Comparison of ENCODE assay signal across 8 mouse cellular contexts in the genomic region with DNA sequence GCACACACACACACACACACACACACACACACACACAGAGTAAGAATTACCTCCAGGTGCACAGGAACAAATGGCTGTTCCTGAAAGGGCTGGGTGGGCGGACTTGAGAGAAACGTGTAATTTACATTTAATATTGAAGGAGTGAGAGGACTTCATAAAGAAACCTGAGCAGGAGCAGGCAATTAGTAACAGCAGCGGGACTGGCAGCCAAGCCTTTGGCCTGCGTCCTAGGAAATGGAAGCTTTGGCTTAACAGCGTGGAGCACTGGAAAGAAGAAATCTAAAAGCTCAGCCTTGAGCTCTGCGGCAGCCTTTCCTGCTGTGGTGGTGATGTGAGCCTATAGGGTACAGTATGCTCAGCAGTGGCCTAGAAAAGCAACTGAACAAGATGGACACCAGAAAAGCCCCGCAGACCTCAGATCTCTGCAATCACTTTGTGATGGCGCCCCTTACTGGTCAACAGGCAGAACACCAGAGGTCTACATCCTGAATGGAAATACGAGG.
DNase-seq lines count a peak whose midpoint lies in the region; ATAC-seq and TF ChIP-seq lines count a peak whose summit lies in the region.

No protein-coding gene starts in this region.

- peak overlapping the region; percentile 65 for H3K4me3 ChIP-seq in cerebellum, adult 2 months (replicated peaks; ENCODE audit: insufficient read depth, low read depth, low read length)
- peak overlapping the region; percentile 23 for H3K4me3 ChIP-seq in forebrain, embryonic 15.5 days
- H3K4me3 ChIP-seq in lung, postnatal 0 days (ENCODE audit: low read depth, low read length), result no peak overlapping the region

- peak; percentile 90 for ATAC-seq in forebrain, embryonic 15.5 days (replicated peaks)
- ATAC-seq in lung, postnatal 0 days, result no peak
- no peak for ATAC-seq in erythroid progenitor cell, adult 5-6 weeks (replicated peaks; ENCODE audit: low FRiP score, poor library complexity, severe bottlenecking)

- no peak for TF ChIP-seq POLR2A in cerebellum, adult 2 months (IDR thresholded peaks at IDR 0.05; ENCODE audit: borderline replicate concordance, insufficient read depth, low read length)

- TF ChIP-seq EP300 in lung, postnatal 0 days (IDR thresholded peaks at IDR 0.05), result no peak

- no peaks in the 10 kb centered on the region; the same call in 1 of the 2 replicates for H3K27me3 ChIP-seq in cerebellum, adult 2 months (ENCODE audit: control insufficient read depth, insufficient read depth, low read length)
- H3K27me3 ChIP-seq in forebrain, embryonic 15.5 days, result peaks cover 5% of the 10 kb centered on the region; the same call in 1 of the 2 replicates
- no peaks in the 10 kb centered on the region for H3K27me3 ChIP-seq in lung, postnatal 0 days (replicated peaks; ENCODE audit: insufficient read depth, low read length)

- no peaks in the 10 kb centered on the region for H3K36me3 ChIP-seq in forebrain, embryonic 15.5 days
- H3K36me3 ChIP-seq in lung, postnatal 0 days (ENCODE audit: insufficient read depth, low read length), result no peaks in the 10 kb centered on the region

- H3K4me2 ChIP-seq in forebrain, embryonic 15.5 days (replicated peaks), result peak overlapping the region; percentile 43
- H3K4me2 ChIP-seq in lung, postnatal 0 days (replicated peaks; ENCODE audit: low read depth, low read length), result no peak overlapping the region

- no peaks in the 10 kb centered on the region for H3K4me1 ChIP-seq in cerebellum, adult 2 months (ENCODE audit: control insufficient read depth, insufficient read depth, low read length)
- H3K4me1 ChIP-seq in forebrain, embryonic 15.5 days, result peaks cover 30% of the 10 kb centered on the region
- no peaks in the 10 kb centered on the region for H3K4me1 ChIP-seq in lung, postnatal 0 days (ENCODE audit: insufficient read depth, low read depth, low read length)

- TF ChIP-seq CTCF in cerebellum, adult 2 months (IDR thresholded peaks at IDR 0.05; ENCODE audit: borderline replicate concordance, insufficient read depth, low read depth, low read length), result peak; percentile 69
- peak; percentile 60 for TF ChIP-seq CTCF in lung, postnatal 0 days (IDR thresholded peaks at IDR 0.05)

- no peaks in the 10 kb centered on the region for H3K9me3 ChIP-seq in forebrain, embryonic 15.5 days
- H3K9me3 ChIP-seq in lung, postnatal 0 days (ENCODE audit: low read length), result no peaks in the 10 kb centered on the region

- WGBS in cerebellum, adult 2 months, result 6% methylated on average over 9 of the region's 9 CpGs
- WGBS in forebrain, embryonic 15.5 days, result 19% methylated on average over 9 of the region's 9 CpGs
- 72% methylated on average over 9 of the region's 9 CpGs for WGBS in lung, postnatal 0 days

- H3K9ac ChIP-seq in forebrain, embryonic 15.5 days (replicated peaks), result peak overlapping the region; percentile 24; the same call in 1 of the 2 replicates
- no peak overlapping the region for H3K9ac ChIP-seq in lung, postnatal 0 days (replicated peaks; ENCODE audit: low read depth)

- peak; percentile 35 for DNase-seq in adrenal gland, postnatal 10 days
- DNase-seq in adrenal gland, adult 18-20 months (ENCODE audit: low spot score in 2 of 2), result no peak
- peak; percentile 70 to 80 for DNase-seq in cerebellum, adult 2 months
- DNase-seq in kidney, postnatal 14 days, result peak; percentile 45
- no peak for DNase-seq in lung, postnatal 0 days (ENCODE audit: low spot score)
- peak; percentile 74 to 81 for DNase-seq in right cerebral cortex, postnatal 10 days (ENCODE audit: low spot score in 2 of 2)

- H3K27ac ChIP-seq in cerebellum, adult 2 months (ENCODE audit: insufficient read depth, low read length), result peak overlapping the region; percentile 49
- peak overlapping the region; percentile 77 for H3K27ac ChIP-seq in forebrain, embryonic 15.5 days (replicated peaks)
- no peak overlapping the region for H3K27ac ChIP-seq in lung, postnatal 0 days (ENCODE audit: low read length)

Comparison
In these comparisons a context has a peak if more than half of its experiments do, and no peak if none do; other contexts are left out.
1. DNase-seq: peak in adrenal gland, postnatal 10 days (single experiment), cerebellum, adult 2 months (2 of 2), kidney, postnatal 14 days (single experiment) and right cerebral cortex, postnatal 10 days (2 of 2); none in adrenal gland, adult 18-20 months (0 of 2) and lung, postnatal 0 days (single experiment).